ENCODE assay signal across 20 mouse cellular contexts in the genomic region with DNA sequence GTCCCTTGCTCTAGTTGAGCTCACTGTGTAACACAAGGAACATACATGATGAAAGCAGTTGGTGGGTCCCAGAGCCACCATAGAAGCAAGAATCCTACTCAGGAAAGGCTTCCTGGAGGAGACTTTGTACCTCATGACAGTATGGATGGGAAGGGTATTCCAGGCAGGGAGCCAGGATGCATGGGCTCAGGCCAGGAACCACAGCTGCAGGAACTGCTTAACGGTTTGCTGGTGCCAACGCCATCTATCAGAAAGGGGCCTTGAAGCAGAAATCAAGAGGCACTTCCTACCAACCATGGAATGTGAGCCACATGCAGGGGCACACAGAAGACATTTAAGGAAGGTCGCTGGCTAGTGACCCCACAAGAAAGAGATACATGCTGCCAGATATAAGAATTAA. TPM values are rescaled to one million over a fixed set of nuclear protein-coding genes. Genes with fewer than 3 reads are reported as not detected.
DNase-seq lines count a peak whose midpoint lies in the region.
"Had no signal": no experiment of that assay in that cellular context is flagged by ENCODE, and none has a peak within 500 bp of the region (broad histone marks: within the 10 kb centered on the region; RNA-seq: fewer than 3 reads in every experiment).

No protein-coding gene starts in this region.

- intact Hi-C loops in heart, postnatal 36 days (cut with DNase I): loop anchor here (5.0 kb wide), 1 partner anchor 207 kb away; no protein-coding TSS in a partner anchor

- DNase-seq in adrenal gland, adult 2 months: peak; percentile 21
- DNase-seq in adrenal gland, postnatal 4 days (ENCODE audit: low spot score in 2 of 2): no peak
- peak; percentile 22 for DNase-seq in heart, postnatal 4 days
- no peak for DNase-seq in heart, postnatal 36 days
- peak; percentile 47 for DNase-seq in lung, postnatal 10 days
- no peak for DNase-seq in lung, postnatal 25 days (ENCODE audit: low spot score)
- DNase-seq in adrenal gland, postnatal 25 days: peak; percentile 16
- no peak for DNase-seq in frontal cortex, adult 2 months (ENCODE audit: extremely low spot score in 1 of 2, low spot score in 1 of 2)
- DNase-seq: gastrocnemius, adult 2 months; heart, adult 2 months; kidney, postnatal 25 days; liver had no signal

RNA-seq across cellular contexts. Expression of gene 7530416G11Rik, which starts 28.3 kb away (rescaled TPM):
- not detected for total RNA-seq in adrenal gland, adult 2 months (2021)
- polyA plus RNA-seq in adrenal gland, adult 2 months (2012; rRNA removed): not detected in 2 replicates
- not detected for total RNA-seq in adrenal gland, postnatal 4 days (2021)
- not detected for total RNA-seq in heart, postnatal 4 days (2021)
- total RNA-seq in heart, postnatal 36 days (2021): not detected
- total RNA-seq in adrenal gland, postnatal 25 days (2021): not detected in 2 replicates
- 0.15 TPM in 1 of 2 replicates, not detected in the other for polyA plus RNA-seq in frontal cortex, adult 2 months (2012; rRNA removed)
- total RNA-seq: gastrocnemius, adult 2 months; heart, adult 2 months; layer of hippocampus, postnatal 10 days; left cerebral cortex, postnatal 14 days had no signal
- polyA plus RNA-seq: activated CD4-positive, CD25-positive, alpha-beta regulatory T cell, adult 4 months; embryonic facial prominence, embryonic 10.5 days; erythroblast, embryonic 14.5 days; heart, adult 2 months; heart, postnatal 0 days; intestine, embryonic 15.5 days; lung, postnatal 0 days had no signal

Comparison
In these comparisons a context has a peak if more than half of its experiments do, and no peak if none do; other contexts are left out.
1. DNase-seq: peak in adrenal gland, adult 2 months (single experiment), heart, postnatal 4 days (single experiment), lung, postnatal 10 days (single experiment) and adrenal gland, postnatal 25 days (single experiment); none in adrenal gland, postnatal 4 days (0 of 2), heart, postnatal 36 days (0 of 2), lung, postnatal 25 days (single experiment) and frontal cortex, adult 2 months (0 of 2).